Mouse (Mus musculus) testis, adult 2 months (tissue): ENCODE data around the gene Epha7.

Experiments
- CTCF ChIP-seq: fragments of 200-500 bp; IDR thresholded peaks from 2 replicates; pipeline ENCODE4 v1.5.1; 2012; ENCODE audit warnings: low read depth, mild to moderate bottlenecking, inconsistent platforms, low read length, moderate library complexity; ENCODE audit not compliant: control insufficient read depth, insufficient read depth, insufficient replicate concordance
- POLR2A ChIP-seq: fragments of 200-500 bp; IDR thresholded peaks from 2 replicates; pipeline ENCODE4 v1.6.1; 2012; ENCODE audit warnings: low read depth, mild to moderate bottlenecking, inconsistent platforms, low read length, moderate library complexity; ENCODE audit not compliant: control insufficient read depth

DNA sequence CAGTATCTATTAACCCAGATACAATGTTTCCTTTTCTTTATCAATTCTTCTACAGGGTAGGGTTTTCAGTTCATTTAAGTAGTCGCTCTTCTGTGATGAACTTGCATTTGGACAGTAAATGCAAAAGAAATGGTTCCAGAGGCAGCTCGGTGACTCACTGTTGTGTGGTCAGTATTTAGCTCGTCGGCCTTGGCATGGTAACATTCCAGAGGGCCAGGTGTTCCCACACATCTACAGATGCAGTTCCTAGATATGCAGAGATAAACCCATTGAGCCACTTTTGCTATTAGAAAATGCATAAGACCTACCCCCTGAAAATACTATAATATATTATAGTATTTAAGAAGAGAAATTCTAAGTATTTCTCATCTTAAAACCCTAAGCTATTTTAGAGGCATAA, 3.2 kb upstream of the Epha7 start:
- TF ChIP-seq POLR2A (no peak), CTCF (no peak)
